Mouse (Mus musculus) kidney, embryonic 16.5 days (tissue): Measurements from ENCODE around the gene St8sia6. TPM values are rescaled to one million over a fixed set of nuclear protein-coding genes. Genes with fewer than 3 reads are reported as not detected.
"Not testable (repeated sequence)": the region's sequence is repeated elsewhere in the genome, so short reads cannot be mapped to it uniquely, and the experiment has no call there.

ENCODE experiments used
- ATAC-seq: fragments of 200-750 bp; cut with Nextera tagmentation; 2 replicates; pipeline ENCODE4 v1.8.0; 2017; ENCODE audit warnings: moderate TSS enrichment; ENCODE audit not compliant: low FRiP score, low TSS enrichment
- H3K27ac ChIP-seq: fragments of 300-500 bp; sonication (generic); 2 replicates; pipeline ENCODE4 v1.5.1; 2014; ENCODE audit warnings: low read length
- H3K27me3 ChIP-seq: fragments of 300-500 bp; sonication (generic); 2 replicates; pipeline ENCODE4 v1.6.1; 2014; ENCODE audit warnings: low read length, control low read depth, mixed read lengths; ENCODE audit not compliant: insufficient read depth
- H3K36me3 ChIP-seq: fragments of 300-500 bp; sonication (generic); 2 replicates; pipeline ENCODE4 v1.6.1; 2014; ENCODE audit warnings: low read length, control low read depth, mixed read lengths; ENCODE audit not compliant: insufficient read depth
- H3K4me1 ChIP-seq: fragments of 300-500 bp; sonication (generic); 2 replicates; pipeline ENCODE4 v1.6.1; 2014; ENCODE audit warnings: low read length, control low read depth, mixed read lengths; ENCODE audit not compliant: insufficient read depth
- H3K4me2 ChIP-seq: fragments of 300-500 bp; sonication (generic); replicated peaks from 2 replicates; pipeline ENCODE4 v1.6.1; 2014; ENCODE audit warnings: low read depth, low read length
- H3K4me3 ChIP-seq: fragments of 300-500 bp; sonication (generic); 2 replicates; pipeline ENCODE4 v1.5.1; 2014; ENCODE audit warnings: mild to moderate bottlenecking, low read length
- H3K9ac ChIP-seq: fragments of 300-500 bp; sonication (generic); replicated peaks from 2 replicates; pipeline ENCODE4 v1.6.1; 2014; ENCODE audit warnings: low read length
- H3K9me3 ChIP-seq: fragments of 300-500 bp; sonication (generic); 2 replicates; pipeline ENCODE4 v1.6.1; 2016; ENCODE audit warnings: low read length, control low read depth
- WGBS: fragments of 180-500 bp; shearing (Covaris S2); extraction: QIAGEN DNeasy Blood & Tissue Kit; methylation state at CpG from one replicate; pipeline ENCODE4 v1.1.7; 2014; 5-methylcytosine and 5-hydroxymethylcytosine counted together
- polyA plus RNA-seq: library from polyadenylated mRNA; unstranded; fragments of >200 nt; fragmentation: Nextera tagmentation; extraction: Ambion mirVana; gene quantifications from 2 replicates; pipeline ENCODE4 v1.2.1, GENCODE M21; 2015

St8sia6 gene
- polyA plus RNA-seq, 1 experiment from 2014 or later = 5.6 TPM

GRCm38 (mm10) chr2:13683205-13683570, 110.7 kb downstream of the St8sia6 start:
- Histone ChIP-seq H3K4me1 (no peaks in the 10 kb centered on the region), H3K27ac (no peak overlapping the region), H3K9ac (no peak overlapping the region), H3K36me3 (no peaks in the 10 kb centered on the region), H3K9me3 (no peaks in the 10 kb centered on the region), H3K4me2 (no peak overlapping the region), H3K4me3 (no peak overlapping the region), H3K27me3 (no peaks in the 10 kb centered on the region)
- WGBS = 52% methylated on average over 2 of the region's 2 CpGs
- ATAC-seq = no peak

- WGBS = 46% methylated on average over 4 of the region's 4 CpGs
- Histone ChIP-seq H3K4me3 (no peak overlapping the region), H3K36me3 (no peaks in the 10 kb centered on the region), H3K9ac (no peak overlapping the region), H3K27ac (no peak overlapping the region), H3K27me3 (no peaks in the 10 kb centered on the region), H3K4me1 (no peaks in the 10 kb centered on the region), H3K9me3 (no peaks in the 10 kb centered on the region), H3K4me2 (no peak overlapping the region)
- no peak for ATAC-seq
Observed at GRCm38 (mm10) chr2:13682488-13683204, 111.2 kb downstream of the St8sia6 start.

GRCm38 (mm10) chr2:13672946-13673345, 120.9 kb downstream of the St8sia6 start:
- Histone ChIP-seq H3K9ac (no peak overlapping the region), H3K36me3 (no peaks in the 10 kb centered on the region), H3K4me1 (no peaks in the 10 kb centered on the region), H3K27me3 (no peaks in the 10 kb centered on the region), H3K9me3 (no peaks in the 10 kb centered on the region), H3K4me2 (no peak overlapping the region), H3K4me3 (no peak overlapping the region), H3K27ac (no peak overlapping the region)
- ATAC-seq = no peak
- 72% methylated on average over 3 of the region's 3 CpGs for WGBS

GRCm38 (mm10) chr2:13672426-13672825, 121.4 kb downstream of the St8sia6 start:
- WGBS = 83% methylated on average over 12 of the region's 12 CpGs
- Histone ChIP-seq H3K27ac (no peak overlapping the region), H3K9me3 (no peaks in the 10 kb centered on the region), H3K9ac (no peak overlapping the region), H3K36me3 (no peaks in the 10 kb centered on the region), H3K4me2 (no peak overlapping the region), H3K4me1 (no peaks in the 10 kb centered on the region), H3K4me3 (no peak overlapping the region), H3K27me3 (no peaks in the 10 kb centered on the region)
- no peak for ATAC-seq

GRCm38 (mm10) chr2:13634866-13635265, 159.0 kb downstream of the St8sia6 start:
- Histone ChIP-seq H3K9ac (no peak overlapping the region), H3K36me3 (no peaks in the 10 kb centered on the region), H3K4me2 (no peak overlapping the region), H3K4me3 (no peak overlapping the region), H3K27me3 (no peaks in the 10 kb centered on the region), H3K9me3 (no peaks in the 10 kb centered on the region), H3K4me1 (no peaks in the 10 kb centered on the region), H3K27ac (no peak overlapping the region)
- ATAC-seq = no peak
- 30% methylated on average over 1 of the region's 1 CpGs for WGBS

GRCm38 (mm10) chr2:13630136-13630832, 163.6 kb downstream of the St8sia6 start:
- H3K27me3 ChIP-seq = no peaks in the 10 kb centered on the region
- no peaks in the 10 kb centered on the region for H3K36me3 ChIP-seq
- no peak overlapping the region for H3K4me3 ChIP-seq
- H3K9ac ChIP-seq = no peak overlapping the region
- H3K9me3 ChIP-seq = no peaks in the 10 kb centered on the region
- WGBS = 76% methylated on average over 7 of the region's 7 CpGs
- no peak overlapping the region for H3K27ac ChIP-seq
- no peaks in the 10 kb centered on the region for H3K4me1 ChIP-seq
- H3K4me2 ChIP-seq = no peak overlapping the region
- no peak for ATAC-seq

GRCm38 (mm10) chr2:13603636-13604035, 190.2 kb downstream of the St8sia6 start:
- 43% methylated on average over 4 of the region's 5 CpGs for WGBS
- H3K27me3 ChIP-seq, H3K4me1 ChIP-seq, H3K4me2 ChIP-seq, H3K27ac ChIP-seq, H3K9me3 ChIP-seq, H3K4me3 ChIP-seq, ATAC-seq, H3K36me3 ChIP-seq, H3K9ac ChIP-seq: not testable (repeated sequence)

GRCm38 (mm10) chr2:13603093-13603492, 190.8 kb downstream of the St8sia6 start:
- no peak overlapping the region for H3K27ac ChIP-seq
- H3K36me3 ChIP-seq = no peaks in the 10 kb centered on the region
- H3K9me3 ChIP-seq = no peaks in the 10 kb centered on the region
- H3K27me3 ChIP-seq = no peaks in the 10 kb centered on the region
- H3K4me2 ChIP-seq = no peak overlapping the region
- H3K4me3 ChIP-seq = no peak overlapping the region
- ATAC-seq = no peak
- 0 out of 2 replicates have a peak, but pooled peaks cover 2% of the 10 kb centered on the region for H3K4me1 ChIP-seq
- H3K9ac ChIP-seq = no peak overlapping the region
